17 mouse cellular contexts compared by ENCODE assay signal in the genomic region with DNA sequence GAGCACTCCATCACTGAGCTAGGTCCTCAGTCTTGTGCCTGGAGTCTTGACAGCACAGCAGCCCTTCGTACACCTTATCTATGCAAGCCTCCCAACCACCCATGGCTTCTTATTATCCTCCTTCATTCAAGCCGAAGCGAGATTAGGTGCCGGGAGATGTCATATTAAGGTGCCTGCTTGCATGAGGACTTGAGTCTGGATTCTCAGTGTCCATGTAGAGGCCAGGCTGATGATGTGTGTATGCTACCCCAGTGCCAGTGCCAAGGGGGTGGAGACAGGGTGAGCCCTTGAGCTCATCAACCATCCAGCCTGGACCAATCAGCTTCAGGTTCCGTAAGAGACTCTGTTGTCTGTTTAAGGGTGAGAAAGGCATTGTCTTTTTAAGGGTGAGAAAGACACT.
"Had no signal": no experiment of that assay in that cellular context is flagged by ENCODE, and none has a peak within 500 bp of the region (broad histone marks: within the 10 kb centered on the region; RNA-seq: fewer than 3 reads in every experiment).

No protein-coding gene starts in this region.

- DNase-seq: kidney, adult 18-20 months; kidney, adult 9 months; kidney, postnatal 14 days; kidney, postnatal 4 days; liver; lung, postnatal 10 days; thymus, adult 18-20 months; thymus, postnatal 36 days had no signal

- H3K9me3 ChIP-seq: limb, embryonic 10.5 days; limb, embryonic 13.5 days; lung, embryonic 15.5 days; midbrain, embryonic 10.5 days; midbrain, embryonic 13.5 days; neural tube, embryonic 13.5 days had no signal

- H3K4me3 ChIP-seq: limb, embryonic 10.5 days; limb, embryonic 13.5 days; lung, embryonic 15.5 days; megakaryocyte, embryonic 14.5 days; midbrain, embryonic 10.5 days; midbrain, embryonic 13.5 days; myocyte; neural tube, embryonic 13.5 days had no signal

- H3K27me3 ChIP-seq: limb, embryonic 13.5 days; lung, embryonic 15.5 days; midbrain, embryonic 13.5 days; neural tube, embryonic 13.5 days had no signal

- H3K4me2 ChIP-seq: limb, embryonic 13.5 days; lung, embryonic 15.5 days; midbrain, embryonic 13.5 days; neural tube, embryonic 13.5 days had no signal

- H3K27ac ChIP-seq: limb, embryonic 10.5 days; limb, embryonic 13.5 days; lung, embryonic 15.5 days; midbrain, embryonic 10.5 days; midbrain, embryonic 13.5 days; neural tube, embryonic 13.5 days had no signal

- H3K36me3 ChIP-seq: limb, embryonic 10.5 days; limb, embryonic 13.5 days; lung, embryonic 15.5 days; midbrain, embryonic 10.5 days; midbrain, embryonic 13.5 days; neural tube, embryonic 13.5 days had no signal

- ATAC-seq: midbrain, embryonic 13.5 days; midbrain, embryonic 16.5 days had no signal

- H3K9ac ChIP-seq: limb, embryonic 13.5 days; lung, embryonic 15.5 days; midbrain, embryonic 13.5 days; neural tube, embryonic 13.5 days had no signal
